Mouse (Mus musculus) stomach, postnatal 0 days (tissue): ENCODE results near the gene Nkx3-2.

Experiments used
- CTCF ChIP-seq: IDR thresholded peaks from 2 replicates; pipeline ENCODE4 v1.5.1; 2016; ENCODE audit warnings: antibody characterized with exemption, low read depth, mild to moderate bottlenecking, moderate library complexity
- EP300 ChIP-seq: optimal IDR thresholded peaks from 2 replicates; pipeline ENCODE3; 2016; ENCODE audit warnings: antibody characterized with exemption

DNA sequence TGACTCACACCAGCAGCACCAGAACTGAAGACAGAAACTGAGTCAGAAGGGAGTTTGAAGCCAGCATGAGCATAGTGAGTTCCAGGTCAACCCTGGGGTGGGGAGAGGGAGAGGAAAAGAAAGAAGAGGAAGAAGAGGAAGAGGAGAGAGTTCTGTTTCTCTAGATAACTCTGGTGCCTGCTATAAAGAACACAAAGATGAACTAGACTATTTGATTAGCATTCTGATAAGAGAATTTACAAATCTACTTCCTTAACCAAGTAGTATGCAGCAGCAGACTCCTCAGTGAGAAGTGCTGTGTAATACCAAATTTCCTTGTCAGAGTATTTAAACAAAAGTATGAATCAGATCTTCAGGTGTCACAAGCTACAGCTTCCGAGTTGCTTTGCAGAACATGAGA lies 37.3 kb downstream of the Nkx3-2 start:
- TF ChIP-seq CTCF: no peak
- TF ChIP-seq EP300: no peak
